Mouse (Mus musculus): Measurements from ENCODE around the gene Srcin1. TPM values are rescaled to one million over a fixed set of nuclear protein-coding genes. Genes with fewer than 3 reads are reported as not detected.

Gene Srcin1
- 100 to 1,000 TPM; 309 to 331 TPM for total RNA-seq (2021)
- long read RNA-seq, experiment 1, partial matches to known transcripts: 5 of 48 reads
- long read RNA-seq, experiment 1, other reads (novel, unspliced or antisense): 43 of 48 reads
- long read RNA-seq, experiment 2, full-length matches to known transcripts: 1 of 86 reads
- long read RNA-seq, experiment 2, partial matches to known transcripts: 6 of 86 reads
- long read RNA-seq, experiment 2, other reads (novel, unspliced or antisense): 79 of 86 reads

GRCm38 (mm10) chr11:97576136-97576906 is at the start of gene Srcin1:
TSS of gene Srcin1 (minus strand) at chr11:97576186.
- peak; percentile 73 to 81 for DNase-seq (ENCODE audit: low spot score in 2 of 2)

- DNase-seq (ENCODE audit: low spot score in 2 of 2): no peak
These were observed 49.6 kb upstream of the Srcin1 start for GRCm38 (mm10) chr11:97625551-97625950.

GRCm38 (mm10) chr11:97623166-97623565 is 47.2 kb upstream of the Srcin1 start:
- DNase-seq (ENCODE audit: low spot score in 2 of 2): no peak

GRCm38 (mm10) chr11:97622440-97622839 is 46.5 kb upstream of the Srcin1 start:
- peak; percentile 75 to 83 for DNase-seq (ENCODE audit: low spot score in 2 of 2)

GRCm38 (mm10) chr11:97619391-97619795 is 43.4 kb upstream of the Srcin1 start:
- peak; percentile 52 to 78 for DNase-seq (ENCODE audit: low spot score in 2 of 2)

- DNase-seq (ENCODE audit: low spot score in 2 of 2): no peak
These were observed 42.4 kb upstream of the Srcin1 start for GRCm38 (mm10) chr11:97618368-97618767.

- DNase-seq (ENCODE audit: low spot score in 2 of 2): no peak
These were observed 39.3 kb upstream of the Srcin1 start for GRCm38 (mm10) chr11:97615276-97615675.

GRCm38 (mm10) chr11:97611076-97611475 is 35.1 kb upstream of the Srcin1 start:
- no peak for DNase-seq (ENCODE audit: low spot score in 2 of 2)

- no peak for DNase-seq (ENCODE audit: low spot score in 2 of 2)
These were observed 33.8 kb upstream of the Srcin1 start for GRCm38 (mm10) chr11:97609743-97610142.

GRCm38 (mm10) chr11:97608933-97609332 is 32.9 kb upstream of the Srcin1 start:
- DNase-seq (ENCODE audit: low spot score in 2 of 2): no peak

GRCm38 (mm10) chr11:97607056-97607725 is 31.2 kb upstream of the Srcin1 start:
- no peak for DNase-seq (ENCODE audit: low spot score in 2 of 2)

- no peak for DNase-seq (ENCODE audit: low spot score in 2 of 2)
These were observed 27.9 kb upstream of the Srcin1 start for GRCm38 (mm10) chr11:97603891-97604290.

- DNase-seq (ENCODE audit: low spot score in 2 of 2): no peak
These were observed 26.2 kb upstream of the Srcin1 start for GRCm38 (mm10) chr11:97602223-97602622.

GRCm38 (mm10) chr11:97599104-97599503 is 23.1 kb upstream of the Srcin1 start:
- DNase-seq (ENCODE audit: low spot score in 2 of 2): no peak

GRCm38 (mm10) chr11:97597945-97598691 is 22.1 kb upstream of the Srcin1 start:
- DNase-seq (ENCODE audit: low spot score in 2 of 2): no peak

GRCm38 (mm10) chr11:97594136-97594535 is 18.1 kb upstream of the Srcin1 start:
- no peak for DNase-seq (ENCODE audit: low spot score in 2 of 2)

- DNase-seq (ENCODE audit: low spot score in 2 of 2): no peak
These were observed 15.9 kb upstream of the Srcin1 start for GRCm38 (mm10) chr11:97591910-97592309.

- no peak for DNase-seq (ENCODE audit: low spot score in 2 of 2)
These were observed 14.4 kb upstream of the Srcin1 start for GRCm38 (mm10) chr11:97590227-97590960.

GRCm38 (mm10) chr11:97589216-97589615 is 13.2 kb upstream of the Srcin1 start:
- DNase-seq (ENCODE audit: low spot score in 2 of 2): no peak

GRCm38 (mm10) chr11:97585932-97586331 is 9.9 kb upstream of the Srcin1 start:
- no peak for DNase-seq (ENCODE audit: low spot score in 2 of 2)

GRCm38 (mm10) chr11:97584476-97584875 is 8.5 kb upstream of the Srcin1 start:
- no peak for DNase-seq (ENCODE audit: low spot score in 2 of 2)

All from layer of hippocampus, postnatal 14 days (tissue).